Mouse (Mus musculus) forebrain, embryonic 13.5 days (tissue): Measurements from ENCODE around the gene Apof. TPM values are rescaled to one million over a fixed set of nuclear protein-coding genes. Genes with fewer than 3 reads are reported as not detected.

Experiments
- ATAC-seq: fragments of 200-750 bp; cut with Nextera tagmentation; 2 replicates; pipeline ENCODE4 v1.8.0; 2017
- H3K27ac ChIP-seq: fragments of 300-500 bp; sonication (generic); 2 replicates; pipeline ENCODE4 v1.5.1; 2015; ENCODE audit warnings: inconsistent platforms, mild to moderate bottlenecking, moderate library complexity
- H3K27me3 ChIP-seq: fragments of 300-500 bp; sonication (generic); 2 replicates; pipeline ENCODE4 v1.6.1; 2015; ENCODE audit warnings: mild to moderate bottlenecking, inconsistent platforms
- H3K36me3 ChIP-seq: fragments of 300-500 bp; sonication (generic); 2 replicates; pipeline ENCODE4 v1.6.1; 2015; ENCODE audit warnings: mild to moderate bottlenecking, inconsistent platforms; ENCODE audit not compliant: poor library complexity, severe bottlenecking
- H3K4me1 ChIP-seq: fragments of 300-500 bp; sonication (generic); 2 replicates; pipeline ENCODE4 v1.6.1; 2015; ENCODE audit warnings: inconsistent platforms
- H3K4me2 ChIP-seq: fragments of 300-500 bp; sonication (generic); 2 replicates; pipeline ENCODE4 v1.6.1; 2015; ENCODE audit warnings: inconsistent platforms, mild to moderate bottlenecking, moderate library complexity
- H3K4me3 ChIP-seq: fragments of 300-500 bp; sonication (generic); 2 replicates; pipeline ENCODE4 v1.5.1; 2015; ENCODE audit warnings: mild to moderate bottlenecking, inconsistent platforms
- H3K9ac ChIP-seq: fragments of 300-500 bp; sonication (generic); 2 replicates; pipeline ENCODE4 v1.6.1; 2015; ENCODE audit warnings: mild to moderate bottlenecking, inconsistent platforms
- H3K9me3 ChIP-seq: fragments of 300-500 bp; sonication (generic); replicated peaks from 2 replicates; pipeline ENCODE4 v1.6.1; 2016; ENCODE audit warnings: inconsistent platforms
- WGBS: fragments of 180-500 bp; shearing (Covaris S2); methylation state at CpG from one replicate; pipeline ENCODE4 v1.1.7; 2015; 5-methylcytosine and 5-hydroxymethylcytosine counted together
- polyA plus RNA-seq: library from polyadenylated mRNA; unstranded; fragments of >200 nt; fragmentation: Nextera tagmentation; extraction: Ambion mirVana; gene quantifications from 2 replicates; pipeline ENCODE4 v1.2.1, GENCODE M21; 2015

Gene Apof
- polyA plus RNA-seq, 1 experiment from 2014 or later: not detected

DNA sequence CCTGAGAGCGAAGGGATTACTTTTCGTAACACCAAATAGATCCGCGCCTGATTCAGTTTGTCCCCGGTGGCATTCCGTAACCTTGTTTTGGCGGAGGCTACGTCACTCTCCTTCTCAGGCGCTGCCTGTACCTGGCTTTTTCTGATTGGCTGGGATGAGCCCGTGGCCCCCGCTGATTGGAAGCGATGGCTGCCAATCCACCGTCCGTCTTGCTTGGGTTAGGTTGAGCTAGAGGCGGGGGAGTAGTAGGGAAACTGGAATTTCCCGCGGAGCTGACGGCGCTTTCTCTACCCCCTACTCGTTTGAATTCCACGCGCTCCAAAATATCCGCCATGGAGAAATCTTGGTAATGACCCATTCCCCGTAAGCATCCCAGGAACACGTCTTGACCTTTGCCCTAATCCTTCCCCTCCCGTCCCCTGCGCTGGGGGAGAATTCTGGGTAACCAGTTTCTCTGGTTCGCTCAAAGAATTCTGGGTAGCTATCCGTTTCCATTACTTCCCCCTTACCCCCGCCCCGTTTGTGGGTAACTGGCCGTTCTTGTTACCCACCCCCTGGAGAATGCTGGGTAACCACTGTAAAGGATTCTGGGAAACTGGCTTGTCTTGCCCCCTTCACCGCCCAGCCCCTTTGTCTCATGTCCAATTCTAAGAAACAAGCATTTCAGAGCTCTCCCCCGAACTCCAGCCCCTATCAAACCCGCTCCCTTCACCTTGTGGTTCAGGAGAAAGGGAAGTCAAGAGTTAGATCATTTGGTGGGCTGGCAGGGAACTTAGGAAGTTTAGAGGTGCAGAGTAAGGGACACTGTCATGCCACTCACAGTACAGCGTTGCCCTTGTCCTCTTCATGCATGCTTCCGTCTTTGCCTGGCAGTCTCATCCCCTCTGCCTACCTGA lies 34.9 kb downstream of the Apof start, which contains the start of gene Pan2:
TSS of gene Pan2 (plus strand) at position 210 of the 896 bp plus-strand sequence.
- Histone ChIP-seq H3K4me2 (peak within 1 kb of the TSS; percentile 82), H3K36me3 (peaks cover 10% of the 10 kb centered on the region), H3K27ac (peak within 1 kb of the TSS; percentile 95), H3K4me1 (peaks cover 17% of the 10 kb centered on the region), H3K27me3 (no peaks in the 10 kb centered on the region), H3K4me3 (peak within 1 kb of the TSS; percentile 58), H3K9me3 (no peaks in the 10 kb centered on the region), H3K9ac (peak within 1 kb of the TSS; percentile 88)
- 2% methylated on average over 37 of the region's 37 CpGs for WGBS
- ATAC-seq: peak; percentile 100

DNA sequence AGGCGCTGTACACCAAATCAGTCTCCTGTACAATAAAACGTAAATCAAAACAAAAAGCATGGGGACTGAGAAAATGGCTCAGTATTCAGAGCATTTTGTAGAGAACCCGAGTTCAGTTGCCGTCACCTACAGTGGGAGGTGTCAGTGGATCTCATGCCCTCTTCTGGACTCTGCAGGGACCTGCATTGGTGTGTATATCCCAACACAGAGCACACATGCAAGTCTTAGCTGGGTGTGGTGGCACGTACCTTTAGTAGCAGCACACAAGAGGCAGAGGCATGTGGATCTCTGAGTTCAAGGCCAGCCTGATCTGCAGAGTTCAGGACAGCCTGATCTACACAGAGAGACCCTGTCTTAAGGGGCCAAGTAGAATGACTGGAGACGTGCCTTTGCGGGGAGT lies 41.2 kb downstream of the Apof start:
- no peak for ATAC-seq
- no peaks in the 10 kb centered on the region for H3K27me3 ChIP-seq
- H3K4me2 ChIP-seq: no peak overlapping the region
- peaks cover 69% of the 10 kb centered on the region for H3K36me3 ChIP-seq
- H3K27ac ChIP-seq: no peak overlapping the region
- H3K4me1 ChIP-seq: peaks cover 9% of the 10 kb centered on the region
- 93% methylated on average over 7 of the region's 7 CpGs for WGBS
- H3K9ac ChIP-seq: no peak overlapping the region
- no peak overlapping the region for H3K4me3 ChIP-seq
- no peaks in the 10 kb centered on the region for H3K9me3 ChIP-seq

DNA sequence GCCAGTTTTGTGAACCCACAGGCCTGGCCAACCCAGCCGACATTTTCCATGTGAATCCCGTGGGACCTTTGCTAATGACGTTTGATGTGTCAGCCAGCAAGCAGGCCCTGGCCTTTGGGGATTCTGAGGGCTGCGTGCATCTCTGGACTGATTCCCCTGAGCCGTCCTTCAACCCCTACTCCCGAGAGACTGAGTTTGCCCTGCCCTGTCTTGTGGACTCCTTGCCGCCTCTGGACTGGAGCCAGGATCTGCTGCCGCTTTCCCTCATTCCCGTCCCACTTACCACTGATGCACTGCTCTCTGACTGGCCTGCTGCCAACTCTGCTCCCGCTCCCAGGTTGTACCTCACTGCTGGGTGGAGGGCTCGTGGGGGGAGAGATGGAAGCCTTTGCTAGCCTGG lies 41.7 kb downstream of the Apof start:
- peak; percentile 48; the same call in 1 of the 2 replicates for ATAC-seq
- H3K36me3 ChIP-seq: peaks cover 74% of the 10 kb centered on the region
- WGBS: 57% methylated on average over 11 of the region's 11 CpGs
- H3K9ac ChIP-seq: no peak overlapping the region; the same call in 1 of the 2 replicates
- H3K27me3 ChIP-seq: no peaks in the 10 kb centered on the region
- H3K4me2 ChIP-seq: 0 out of 2 replicates have a peak overlapping the region, but pooled peaks have one; percentile 12
- peak overlapping the region; percentile 54 for H3K27ac ChIP-seq
- H3K4me3 ChIP-seq: no peak overlapping the region
- peaks cover 9% of the 10 kb centered on the region for H3K4me1 ChIP-seq
- no peaks in the 10 kb centered on the region for H3K9me3 ChIP-seq

GRCm38 (mm10) chr10:128310902-128311301 lies 42.4 kb downstream of the Apof start:
- H3K9ac ChIP-seq: no peak overlapping the region
- no peak overlapping the region for H3K4me3 ChIP-seq
- H3K27ac ChIP-seq: no peak overlapping the region
- H3K27me3 ChIP-seq: no peaks in the 10 kb centered on the region
- ATAC-seq: no peak
- WGBS: 89% methylated on average over 4 of the region's 4 CpGs
- H3K4me1 ChIP-seq: peaks cover 9% of the 10 kb centered on the region
- H3K9me3 ChIP-seq: no peaks in the 10 kb centered on the region
- H3K36me3 ChIP-seq: peaks cover 81% of the 10 kb centered on the region
- no peak overlapping the region for H3K4me2 ChIP-seq

GRCm38 (mm10) chr10:128315578-128315977 lies 47.1 kb downstream of the Apof start:
- H3K9ac ChIP-seq: no peak overlapping the region
- H3K4me1 ChIP-seq: peaks cover under 1% of the 10 kb centered on the region; the same call in 1 of the 2 replicates
- no peak overlapping the region for H3K4me3 ChIP-seq
- H3K36me3 ChIP-seq: peaks cover 95% of the 10 kb centered on the region
- WGBS: 98% methylated on average over 8 of the region's 8 CpGs
- ATAC-seq: no peak
- H3K27me3 ChIP-seq: no peaks in the 10 kb centered on the region
- H3K4me2 ChIP-seq: no peak overlapping the region
- no peak overlapping the region for H3K27ac ChIP-seq
- H3K9me3 ChIP-seq: no peaks in the 10 kb centered on the region

Other genes with a start within 250 kb of the Apof start
- 715 and 810 TPM in 2 replicates for gene Naca, start 233.1 kb upstream of the Apof start, polyA plus RNA-seq
- gene Ptges3, start 209.7 kb upstream of the Apof start, polyA plus RNA-seq: 562 and 583 TPM in 2 replicates
- gene Atp5b, start 185.4 kb upstream of the Apof start, polyA plus RNA-seq: 2,170 and 2,214 TPM in 2 replicates
- 11.6 and 12.6 TPM in 2 replicates for gene Baz2a, start 177.1 kb upstream of the Apof start, polyA plus RNA-seq
- gene Rbms2, start 88.4 kb upstream of the Apof start, polyA plus RNA-seq: 12.6 and 12.9 TPM in 2 replicates
- gene Gls2, start 74.2 kb upstream of the Apof start, polyA plus RNA-seq: 0.48 and 1.3 TPM in 2 replicates
- gene Spryd4, start 56.9 kb upstream of the Apof start, polyA plus RNA-seq: 17.9 and 19.1 TPM in 2 replicates
- gene Mip, start 42.8 kb upstream of the Apof start, polyA plus RNA-seq: 0.13 and 0.21 TPM in 2 replicates
- gene Timeless, start 36.6 kb upstream of the Apof start, polyA plus RNA-seq: 52.9 and 62.1 TPM in 2 replicates
- 0.27 and 0.33 TPM in 2 replicates for gene Apon, start 14.6 kb upstream of the Apof start, polyA plus RNA-seq
- gene Stat2, start 1.9 kb downstream of the Apof start, polyA plus RNA-seq: 14.5 and 15.3 TPM in 2 replicates
- gene Il23a, start 30.1 kb downstream of the Apof start, polyA plus RNA-seq: not detected in 2 replicates
- gene Pan2, start 34.7 kb downstream of the Apof start, polyA plus RNA-seq: 32.0 and 35.0 TPM in 2 replicates
- 230 and 237 TPM in 2 replicates for gene Cnpy2, start 53.8 kb downstream of the Apof start, polyA plus RNA-seq
- gene Cs, start 69.1 kb downstream of the Apof start, polyA plus RNA-seq: 212 and 236 TPM in 2 replicates
- gene Coq10a, start 100.3 kb downstream of the Apof start, polyA plus RNA-seq: 16.4 and 22.8 TPM in 2 replicates
- gene Ankrd52, start 108.4 kb downstream of the Apof start, polyA plus RNA-seq: 12.0 and 14.6 TPM in 2 replicates
- gene Slc39a5, start 132.6 kb downstream of the Apof start, polyA plus RNA-seq: 0.18 TPM in 1 of 2 replicates, not detected in the other
- 153 and 156 TPM in 2 replicates for gene Nabp2, start 142.8 kb downstream of the Apof start, polyA plus RNA-seq
- 76.4 and 83.9 TPM in 2 replicates for gene Rnf41, start 143.0 kb downstream of the Apof start, polyA plus RNA-seq
- gene Smarcc2, start 190.6 kb downstream of the Apof start, polyA plus RNA-seq: 166 and 168 TPM in 2 replicates
- gene Myl6, start 225.5 kb downstream of the Apof start, polyA plus RNA-seq: 740 and 741 TPM in 2 replicates
- gene Myl6b, start 230.0 kb downstream of the Apof start, polyA plus RNA-seq: 4.1 TPM in 2 replicates